ENCODE assay signal across 8 mouse cellular contexts in genomic region chr19:5844831-5845318, GRCm38 (mm10). TPM values are rescaled to one million over a fixed set of nuclear protein-coding genes. Genes with fewer than 3 reads are reported as not detected.
DNase-seq lines count a peak whose midpoint lies in the region; ATAC-seq and TF ChIP-seq lines count a peak whose summit lies in the region.

No protein-coding gene starts in this region.

- peak overlapping the region; percentile 58 for H3K4me2 ChIP-seq in heart, embryonic 15.5 days
- H3K4me2 ChIP-seq in forebrain, postnatal 0 days (ENCODE audit: low read depth), result peak overlapping the region; percentile 63
- H3K4me2 ChIP-seq in liver, embryonic 15.5 days, result peak overlapping the region; percentile 82

- DNase-seq in heart, adult 11 months, result no peak
- peak; percentile 22 for DNase-seq in MEL-GATA-1-ER (ENCODE audit: extremely low read depth, low read depth)
- no peak for DNase-seq in forebrain, postnatal 0 days
- DNase-seq in thymus, adult 2 months, result peak; percentile 54
- no peak for DNase-seq in adrenal gland, postnatal 36 days
- no peak for DNase-seq in gastrocnemius, adult 8-10 months (ENCODE audit: low spot score in 2 of 2)

- H3K36me3 ChIP-seq in heart, embryonic 15.5 days, result no peaks in the 10 kb centered on the region
- H3K36me3 ChIP-seq in forebrain, postnatal 0 days (ENCODE audit: insufficient read depth), result no peaks in the 10 kb centered on the region
- 0 out of 2 replicates have a peak, but pooled peaks cover 4% of the 10 kb centered on the region for H3K36me3 ChIP-seq in liver, embryonic 15.5 days (replicated peaks)
- H3K36me3 ChIP-seq in thymus, adult 2 months (ENCODE audit: control insufficient read depth, insufficient read depth, low read length), result no peaks in the 10 kb centered on the region

- H3K4me3 ChIP-seq in heart, embryonic 15.5 days, result peak overlapping the region; percentile 38
- peak overlapping the region; percentile 32 for H3K4me3 ChIP-seq in forebrain, postnatal 0 days (ENCODE audit: low read depth, low read length)
- peak overlapping the region; percentile 64 for H3K4me3 ChIP-seq in liver, embryonic 15.5 days (replicated peaks)
- H3K4me3 ChIP-seq in thymus, adult 2 months (ENCODE audit: control insufficient read depth, insufficient read depth, low read length), result peak overlapping the region; percentile 97

- TF ChIP-seq POLR2A in thymus, adult 2 months (IDR thresholded peaks at IDR 0.05; ENCODE audit: control insufficient read depth, extremely low read depth, insufficient read depth, low read length, poor library complexity), result no peak

- no peak for TF ChIP-seq CTCF in forebrain, postnatal 0 days (IDR thresholded peaks at IDR 0.05; ENCODE audit: low read depth)
- no peak for TF ChIP-seq CTCF in thymus, adult 2 months (IDR thresholded peaks at IDR 0.05; ENCODE audit: borderline replicate concordance, control insufficient read depth, extremely low read depth, insufficient read depth, low read length, poor library complexity)

- H3K9me3 ChIP-seq in heart, embryonic 15.5 days (replicated peaks), result no peaks in the 10 kb centered on the region
- no peaks in the 10 kb centered on the region for H3K9me3 ChIP-seq in forebrain, postnatal 0 days (ENCODE audit: low read length)
- H3K9me3 ChIP-seq in liver, embryonic 15.5 days (replicated peaks), result no peaks in the 10 kb centered on the region

- no peaks in the 10 kb centered on the region for H3K27me3 ChIP-seq in heart, embryonic 15.5 days
- H3K27me3 ChIP-seq in forebrain, postnatal 0 days (ENCODE audit: insufficient read depth, low read length), result no peaks in the 10 kb centered on the region
- H3K27me3 ChIP-seq in liver, embryonic 15.5 days, result no peaks in the 10 kb centered on the region
- H3K27me3 ChIP-seq in thymus, adult 2 months (ENCODE audit: control insufficient read depth, insufficient read depth, low read length), result no peaks in the 10 kb centered on the region

- ATAC-seq in heart, embryonic 15.5 days (replicated peaks; ENCODE audit: insufficient number of reproducible peaks, insufficient read depth, low FRiP score, low read depth), result no peak
- no peak for ATAC-seq in forebrain, postnatal 0 days
- no peak for ATAC-seq in liver, embryonic 15.5 days (ENCODE audit: insufficient read depth)

- H3K27ac ChIP-seq in heart, embryonic 15.5 days, result peak overlapping the region; percentile 98
- H3K27ac ChIP-seq in forebrain, postnatal 0 days (ENCODE audit: low read depth, low read length), result peak overlapping the region; percentile 99
- H3K27ac ChIP-seq in liver, embryonic 15.5 days (replicated peaks), result peak overlapping the region; percentile 97
- H3K27ac ChIP-seq in thymus, adult 2 months (ENCODE audit: control insufficient read depth, insufficient read depth, low read length), result peak overlapping the region; percentile 96

- peak overlapping the region; percentile 42 for H3K9ac ChIP-seq in heart, embryonic 15.5 days
- H3K9ac ChIP-seq in forebrain, postnatal 0 days, result peak overlapping the region; percentile 48
- H3K9ac ChIP-seq in liver, embryonic 15.5 days, result peak overlapping the region; percentile 79

- WGBS in heart, embryonic 15.5 days, result 53% methylated on average over 12 of the region's 12 CpGs
- 81% methylated on average over 12 of the region's 12 CpGs for WGBS in forebrain, postnatal 0 days
- WGBS in liver, embryonic 15.5 days (ENCODE audit: insufficient replicate concordance), result 22% methylated on average over 12 of the region's 12 CpGs
- WGBS in thymus, adult 2 months, result under 1% methylated on average over 12 of the region's 12 CpGs

- H3K4me1 ChIP-seq in heart, embryonic 15.5 days (replicated peaks), result peaks cover 92% of the 10 kb centered on the region
- H3K4me1 ChIP-seq in forebrain, postnatal 0 days (ENCODE audit: insufficient read depth), result peaks cover 30% of the 10 kb centered on the region
- peaks cover 98% of the 10 kb centered on the region for H3K4me1 ChIP-seq in liver, embryonic 15.5 days (replicated peaks)
- peaks cover 62% of the 10 kb centered on the region for H3K4me1 ChIP-seq in thymus, adult 2 months (replicated peaks; ENCODE audit: control insufficient read depth, insufficient read depth, low read length)

RNA-seq across cellular contexts. Expression of gene Frmd8, which starts 30.2 kb away (rescaled TPM):
- polyA plus RNA-seq in heart, embryonic 15.5 days (2015; fragmentation: Nextera tagmentation; extraction: Ambion mirVana), result 25.1 and 35.1 TPM in 2 replicates
- 8.5 and 13.3 TPM in 2 replicates for total RNA-seq in forebrain, postnatal 0 days (2014; rRNA removed)
- 9.0 and 10.3 TPM in 2 replicates for polyA plus RNA-seq in forebrain, postnatal 0 days (2015; fragmentation: Nextera tagmentation; extraction: Ambion mirVana)
- polyA plus RNA-seq in liver, embryonic 15.5 days (2015; fragmentation: Nextera tagmentation; extraction: Ambion mirVana), result 12.9 and 13.1 TPM in 2 replicates
- polyA plus RNA-seq in thymus, adult 2 months (2012; rRNA removed), result 121 and 129 TPM in 2 replicates
- total RNA-seq in adrenal gland, postnatal 36 days (2021), result 10 to 100 TPM; 35.5 to 52.6 TPM
- total RNA-seq in gastrocnemius, adult 8-10 months (2022), result 1 to 10 TPM; 2.7 to 4.5 (median 3.0) TPM

RNA-seq across cellular contexts. Expression of gene Slc25a45, which starts 32.7 kb away (rescaled TPM):
- polyA plus RNA-seq in heart, embryonic 15.5 days (2015; fragmentation: Nextera tagmentation; extraction: Ambion mirVana), result 3.2 and 4.2 TPM in 2 replicates
- 2.2 and 2.6 TPM in 2 replicates for total RNA-seq in forebrain, postnatal 0 days (2014; rRNA removed)
- polyA plus RNA-seq in forebrain, postnatal 0 days (2015; fragmentation: Nextera tagmentation; extraction: Ambion mirVana), result 2.0 and 2.9 TPM in 2 replicates
- 7.1 and 7.9 TPM in 2 replicates for polyA plus RNA-seq in liver, embryonic 15.5 days (2015; fragmentation: Nextera tagmentation; extraction: Ambion mirVana)
- 57.5 and 57.9 TPM in 2 replicates for polyA plus RNA-seq in thymus, adult 2 months (2012; rRNA removed)
- total RNA-seq in adrenal gland, postnatal 36 days (2021), result 10 to 100 TPM in 1 of 2 experiments, 1 to 10 TPM in 1; 9.4 to 33.2 TPM
- 1 to 10 TPM in 3 of 4 experiments, under 1 TPM in 1; 0.80 to 1.3 (median 1.1) TPM for total RNA-seq in gastrocnemius, adult 8-10 months (2022)

RNA-seq across cellular contexts. Expression of gene Tigd3, which starts 49.1 kb away (rescaled TPM):
- 1.2 and 2.0 TPM in 2 replicates for polyA plus RNA-seq in heart, embryonic 15.5 days (2015; fragmentation: Nextera tagmentation; extraction: Ambion mirVana)
- total RNA-seq in forebrain, postnatal 0 days (2014; rRNA removed), result 9.9 and 14.2 TPM in 2 replicates
- polyA plus RNA-seq in forebrain, postnatal 0 days (2015; fragmentation: Nextera tagmentation; extraction: Ambion mirVana), result 8.6 and 10.2 TPM in 2 replicates
- 2.8 and 2.9 TPM in 2 replicates for polyA plus RNA-seq in liver, embryonic 15.5 days (2015; fragmentation: Nextera tagmentation; extraction: Ambion mirVana)
- 4.0 and 4.7 TPM in 2 replicates for polyA plus RNA-seq in thymus, adult 2 months (2012; rRNA removed)
- total RNA-seq in adrenal gland, postnatal 36 days (2021), result 1 to 10 TPM in 1 of 2 experiments, under 1 TPM in 1; 0.92 to 1.4 TPM
- total RNA-seq in gastrocnemius, adult 8-10 months (2022), result under 1 TPM; 0.12 to 0.34 (median 0.26) TPM

Comparison
In these comparisons a context has a peak if more than half of its experiments do, and no peak if none do; other contexts are left out.
1. H3K4me3 ChIP-seq: peak in every context shown above with its lines; median percentile 97 in thymus, adult 2 months; 64 in liver, embryonic 15.5 days; 38 in heart, embryonic 15.5 days; 32 in forebrain, postnatal 0 days.
2. DNase-seq: peak in MEL-GATA-1-ER (single experiment) and thymus, adult 2 months (single experiment); none in heart, adult 11 months (single experiment), forebrain, postnatal 0 days (single experiment), adrenal gland, postnatal 36 days (0 of 2) and gastrocnemius, adult 8-10 months (0 of 2).
3. Peak in every context shown above with its lines, with median percentiles within 50 percentile points of each other: H3K27ac ChIP-seq, H3K4me2 ChIP-seq and H3K9ac ChIP-seq.